Mouse (Mus musculus): ENCODE measurements at regions not wholly inside any gene's neighbourhood (a gene's known extent, or its start where the extent isn't known, plus 50 kb on each side); places are given as distances from the start of the nearest gene placed in this dataset.

GRCm38 (mm10) chr9:41212943-41213529 lies 51.5 kb upstream of the Ubash3b start:
- no peak for TF ChIP-seq GATA1 (IDR thresholded peaks at IDR 0.05; ENCODE audit: low read length)
- no peak for TF ChIP-seq TAL1 (IDR thresholded peaks at IDR 0.05; ENCODE audit: low read length)
